In the genomic region with DNA sequence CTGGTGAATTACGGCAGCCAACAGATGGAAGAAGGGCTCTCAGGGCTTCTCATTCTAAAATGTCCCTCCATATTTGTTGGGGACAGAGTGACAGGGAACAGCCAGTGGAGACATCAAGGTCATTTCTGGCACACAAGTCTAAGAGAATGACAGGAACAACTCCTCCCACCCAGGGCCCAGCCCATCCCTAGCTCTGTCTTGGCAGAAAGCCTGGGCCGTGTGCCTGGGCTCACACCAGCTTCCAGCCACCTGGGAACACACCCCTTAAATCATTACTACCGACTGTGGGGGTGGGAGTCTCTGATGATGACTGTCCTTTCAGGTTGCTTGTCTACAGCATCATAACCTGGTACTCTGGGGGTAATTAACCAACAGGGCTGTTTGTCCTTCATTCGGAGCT, we compare ENCODE assay signal across 12 mouse cellular contexts. TPM values are rescaled to one million over a fixed set of nuclear protein-coding genes. Genes with fewer than 3 reads are reported as not detected.
DNase-seq lines count a peak whose midpoint lies in the region; ATAC-seq and TF ChIP-seq lines count a peak whose summit lies in the region.
"Had no signal": no experiment of that assay in that cellular context is flagged by ENCODE, and none has a peak within 500 bp of the region (broad histone marks: within the 10 kb centered on the region; RNA-seq: fewer than 3 reads in every experiment).

No protein-coding gene starts in this region.

- no peak overlapping the region for H3K4me3 ChIP-seq in kidney, adult 2 months (ENCODE audit: insufficient read depth, low read depth, low read length)
- H3K4me3 ChIP-seq: hindbrain, embryonic 15.5 days had no signal

- H3K36me3 ChIP-seq in kidney, adult 2 months (ENCODE audit: control insufficient read depth, insufficient read depth, low read length) = no peaks in the 10 kb centered on the region
- H3K36me3 ChIP-seq: hindbrain, embryonic 15.5 days had no signal

- DNase-seq in kidney, adult 2 months = peak; percentile 52
- DNase-seq in kidney, adult 18-20 months = no peak
- peak; percentile 23 for DNase-seq in 3T3-L1 (ENCODE audit: low read depth, low spot score)
- peak; percentile 68 for DNase-seq in adrenal gland, postnatal 25 days
- DNase-seq in heart, postnatal 36 days = peak; percentile 54
- DNase-seq in T-cell, adult 2 months (ENCODE audit: low spot score) = no peak
- DNase-seq in frontal cortex, postnatal 25 days (ENCODE audit: low spot score in 2 of 2) = no peak
- DNase-seq: cerebellum, adult 9-11 months; layer of hippocampus, postnatal 36 days; thymus, postnatal 36 days had no signal

- no peak overlapping the region for H3K27ac ChIP-seq in kidney, adult 2 months (ENCODE audit: insufficient read depth, low read depth, low read length)
- H3K27ac ChIP-seq: hindbrain, embryonic 15.5 days had no signal

- no peak for TF ChIP-seq CTCF in kidney, adult 2 months (conservative IDR thresholded peaks at IDR 0.05; ENCODE audit: insufficient read depth, insufficient read length, low read depth, low read length)

- no peak for TF ChIP-seq POLR2A in kidney, adult 2 months (IDR thresholded peaks at IDR 0.05; ENCODE audit: low read depth, low read length)

- H3K27me3 ChIP-seq in kidney, adult 2 months (replicated peaks; ENCODE audit: control insufficient read depth, insufficient read depth, low read length) = no peaks in the 10 kb centered on the region

- intact Hi-C loops in heart, postnatal 36 days (cut with DNase I) = loop anchor here (5.0 kb wide), 1 partner anchor 47 kb away; no protein-coding TSS in a partner anchor

- no peaks in the 10 kb centered on the region for H3K4me1 ChIP-seq in kidney, adult 2 months (ENCODE audit: control insufficient read depth, insufficient read depth, low read length)
- H3K4me1 ChIP-seq: hindbrain, embryonic 15.5 days had no signal

- no peak; the same call in 1 of the 2 replicates for ATAC-seq in megakaryocyte-erythroid progenitor cell, adult 5-6 weeks (replicated peaks; ENCODE audit: low FRiP score, low TSS enrichment, poor library complexity, severe bottlenecking)

- WGBS in kidney, adult 2 months = 51% methylated on average over 4 of the region's 4 CpGs

RNA-seq across cellular contexts. Expression of gene Zmiz1, which starts 53.8 kb away (rescaled TPM):
- 37.8 and 42.6 TPM in 2 replicates for polyA plus RNA-seq in kidney, adult 2 months (2012; rRNA removed)
- 125 and 153 TPM in 2 replicates for total RNA-seq in adrenal gland, postnatal 25 days (2021)
- total RNA-seq in heart, postnatal 36 days (2021) = 10 to 100 TPM; 38.8 to 41.7 TPM
- 51.3 and 56.9 TPM in 2 replicates for total RNA-seq in megakaryocyte-erythroid progenitor cell, adult 5-6 weeks (2014; fragmentation: Nextera tagmentation)
- 6.7 and 12.6 TPM in 2 replicates for total RNA-seq in megakaryocyte-erythroid progenitor cell, adult 5-6 weeks (2017)

Comparison
In these comparisons a context has a peak if more than half of its experiments do, and no peak if none do; other contexts are left out.
1. DNase-seq: peak in kidney, adult 2 months (single experiment), 3T3-L1 (single experiment), adrenal gland, postnatal 25 days (single experiment) and heart, postnatal 36 days (2 of 2); none in kidney, adult 18-20 months (single experiment), T-cell, adult 2 months (single experiment) and frontal cortex, postnatal 25 days (0 of 2).